Mouse (Mus musculus) neural tube, embryonic 11.5 days (tissue): ENCODE results near the gene Ssbp3. TPM values are rescaled to one million over a fixed set of nuclear protein-coding genes. Genes with fewer than 3 reads are reported as not detected.

Source experiments
- ATAC-seq: fragments of 200-750 bp; cut with Nextera tagmentation; 2 replicates; pipeline ENCODE4 v1.8.0; 2017; ENCODE audit warnings: moderate number of reproducible peaks, mild to moderate bottlenecking, moderate TSS enrichment, moderate library complexity; ENCODE audit not compliant: insufficient read depth, low FRiP score, low TSS enrichment
- DNase-seq: peaks from one replicate; pipeline ENCODE4 v3.0.0-alpha.2; 2015; ENCODE audit warnings: low spot score
- H3K27ac ChIP-seq: fragments of 300-500 bp; sonication (generic); 2 replicates; pipeline ENCODE4 v1.5.1; 2014; ENCODE audit warnings: low read depth, mild to moderate bottlenecking, low read length
- H3K27me3 ChIP-seq: fragments of 300-500 bp; sonication (generic); 2 replicates; pipeline ENCODE4 v1.6.1; 2014; ENCODE audit warnings: mild to moderate bottlenecking, low read length, mixed read lengths; ENCODE audit not compliant: control insufficient read depth, insufficient read depth
- H3K36me3 ChIP-seq: fragments of 300-500 bp; sonication (generic); 2 replicates; pipeline ENCODE4 v1.6.1; 2014; ENCODE audit warnings: mild to moderate bottlenecking, low read length, moderate library complexity, mixed read lengths; ENCODE audit not compliant: control insufficient read depth, insufficient read depth
- H3K4me1 ChIP-seq: fragments of 300-500 bp; sonication (generic); 2 replicates; pipeline ENCODE4 v1.6.1; 2014; ENCODE audit warnings: low read length, mixed read lengths; ENCODE audit not compliant: control insufficient read depth, insufficient read depth
- H3K4me2 ChIP-seq: fragments of 300-500 bp; sonication (generic); 2 replicates; pipeline ENCODE4 v1.6.1; 2014; ENCODE audit warnings: low read depth, mild to moderate bottlenecking, moderate library complexity
- H3K4me3 ChIP-seq: fragments of 300-500 bp; sonication (generic); 2 replicates; pipeline ENCODE4 v1.5.1; 2014; ENCODE audit warnings: low read depth, low read length
- H3K9ac ChIP-seq: fragments of 300-500 bp; sonication (generic); 2 replicates; pipeline ENCODE4 v1.6.1; 2014; ENCODE audit warnings: mild to moderate bottlenecking, low read length
- H3K9me3 ChIP-seq: fragments of 300-500 bp; sonication (generic); 2 replicates; pipeline ENCODE4 v1.6.1; 2016; ENCODE audit warnings: low read length; ENCODE audit not compliant: control insufficient read depth
- WGBS: fragments of 180-500 bp; shearing (Covaris S2); extraction: QIAGEN DNeasy Blood & Tissue Kit; methylation state at CpG from one replicate; pipeline ENCODE4 v1.1.7; 2014; 5-methylcytosine and 5-hydroxymethylcytosine counted together
- polyA plus RNA-seq: library from polyadenylated mRNA; unstranded; fragments of >200 nt; fragmentation: Nextera tagmentation; extraction: Ambion mirVana; gene quantifications from 2 replicates; pipeline ENCODE4 v1.2.1, GENCODE M21; 2014

Gene Ssbp3
- polyA plus RNA-seq, 1 experiment from 2014 or later, result 145 TPM

- peaks cover 14% of the 10 kb centered on the region for H3K4me1 ChIP-seq
- ATAC-seq, result no peak
- no peak overlapping the region for H3K4me2 ChIP-seq
- no peak overlapping the region for H3K9ac ChIP-seq
- DNase-seq, result no peak
- no peak overlapping the region for H3K4me3 ChIP-seq
- H3K27me3 ChIP-seq, result no peaks in the 10 kb centered on the region
- no peak overlapping the region for H3K27ac ChIP-seq
- no peaks in the 10 kb centered on the region for H3K9me3 ChIP-seq
- 94% methylated on average over 6 of the region's 6 CpGs for WGBS
- H3K36me3 ChIP-seq, result peaks cover 2% of the 10 kb centered on the region; the same call in 1 of the 2 replicates
Measured at GRCm38 (mm10) chr4:107006807-107007206, 96.3 kb downstream of the Ssbp3 start.

- no peaks in the 10 kb centered on the region for H3K27me3 ChIP-seq
- 92% methylated on average over 8 of the region's 8 CpGs for WGBS
- no peak overlapping the region for H3K9ac ChIP-seq
- H3K36me3 ChIP-seq, result peaks cover 2% of the 10 kb centered on the region; the same call in 1 of the 2 replicates
- H3K4me1 ChIP-seq, result peaks cover 8% of the 10 kb centered on the region
- no peak overlapping the region for H3K4me3 ChIP-seq
- DNase-seq, result no peak
- no peak overlapping the region for H3K27ac ChIP-seq
- no peak for ATAC-seq
- H3K9me3 ChIP-seq, result no peaks in the 10 kb centered on the region
- H3K4me2 ChIP-seq, result no peak overlapping the region
Measured at GRCm38 (mm10) chr4:107007359-107007758, 96.9 kb downstream of the Ssbp3 start.

GRCm38 (mm10) chr4:107008161-107008560 lies 97.7 kb downstream of the Ssbp3 start:
- no peak for DNase-seq
- H3K4me1 ChIP-seq, result peaks cover 6% of the 10 kb centered on the region
- H3K9me3 ChIP-seq, result no peaks in the 10 kb centered on the region
- H3K27me3 ChIP-seq, result no peaks in the 10 kb centered on the region
- H3K36me3 ChIP-seq, result peaks cover 2% of the 10 kb centered on the region; the same call in 1 of the 2 replicates
- no peak overlapping the region for H3K9ac ChIP-seq
- WGBS, result 89% methylated on average over 2 of the region's 2 CpGs
- no peak for ATAC-seq
- no peak overlapping the region for H3K27ac ChIP-seq
- no peak overlapping the region for H3K4me3 ChIP-seq
- H3K4me2 ChIP-seq, result no peak overlapping the region

GRCm38 (mm10) chr4:107009548-107009947 lies 99.0 kb downstream of the Ssbp3 start:
- no peaks in the 10 kb centered on the region for H3K36me3 ChIP-seq
- no peak overlapping the region for H3K9ac ChIP-seq
- WGBS, result 96% methylated on average over 7 of the region's 7 CpGs
- H3K4me2 ChIP-seq, result no peak overlapping the region
- H3K9me3 ChIP-seq, result no peaks in the 10 kb centered on the region
- no peak overlapping the region for H3K4me3 ChIP-seq
- H3K4me1 ChIP-seq, result peaks cover 3% of the 10 kb centered on the region; the same call in 1 of the 2 replicates
- ATAC-seq (no peak), DNase-seq (no peak)
- no peaks in the 10 kb centered on the region for H3K27me3 ChIP-seq
- no peak overlapping the region for H3K27ac ChIP-seq

GRCm38 (mm10) chr4:107011325-107012004 lies 101.0 kb downstream of the Ssbp3 start:
- Histone ChIP-seq H3K36me3 (no peaks in the 10 kb centered on the region), H3K4me1 (peaks cover 18% of the 10 kb centered on the region), H3K27ac (no peak overlapping the region), H3K4me2 (no peak overlapping the region), H3K27me3 (no peaks in the 10 kb centered on the region), H3K9ac (no peak overlapping the region), H3K4me3 (no peak overlapping the region), H3K9me3 (no peaks in the 10 kb centered on the region)
- DNase-seq (no peak), ATAC-seq (no peak)
- WGBS, result 92% methylated on average over 8 of the region's 8 CpGs

GRCm38 (mm10) chr4:107012005-107012478 lies 101.5 kb downstream of the Ssbp3 start:
- ATAC-seq (no peak), DNase-seq (no peak)
- Histone ChIP-seq H3K4me1 (peaks cover 24% of the 10 kb centered on the region), H3K27ac (no peak overlapping the region), H3K36me3 (no peaks in the 10 kb centered on the region), H3K4me2 (no peak overlapping the region), H3K9ac (no peak overlapping the region), H3K27me3 (no peaks in the 10 kb centered on the region), H3K9me3 (no peaks in the 10 kb centered on the region), H3K4me3 (no peak overlapping the region)
- 81% methylated on average over 13 of the region's 13 CpGs for WGBS

- Histone ChIP-seq H3K27me3 (no peaks in the 10 kb centered on the region), H3K9me3 (no peaks in the 10 kb centered on the region), H3K4me1 (peaks cover 25% of the 10 kb centered on the region), H3K27ac (no peak overlapping the region), H3K4me2 (no peak overlapping the region), H3K36me3 (no peaks in the 10 kb centered on the region), H3K9ac (no peak overlapping the region), H3K4me3 (no peak overlapping the region)
- DNase-seq (no peak), ATAC-seq (no peak)
- WGBS, result 92% methylated on average over 3 of the region's 3 CpGs
Measured at GRCm38 (mm10) chr4:107012574-107012973, 102.1 kb downstream of the Ssbp3 start.

- H3K9ac ChIP-seq, result no peak overlapping the region
- WGBS, result 82% methylated on average over 6 of the region's 6 CpGs
- H3K4me1 ChIP-seq, result peaks cover 32% of the 10 kb centered on the region
- no peaks in the 10 kb centered on the region for H3K36me3 ChIP-seq
- H3K27ac ChIP-seq, result no peak overlapping the region
- H3K9me3 ChIP-seq, result no peaks in the 10 kb centered on the region
- no peak overlapping the region for H3K4me3 ChIP-seq
- DNase-seq, result no peak
- no peak for ATAC-seq
- no peaks in the 10 kb centered on the region for H3K27me3 ChIP-seq
- H3K4me2 ChIP-seq, result no peak overlapping the region
Measured at GRCm38 (mm10) chr4:107013119-107013816, 102.8 kb downstream of the Ssbp3 start.

- DNase-seq (no peak), ATAC-seq (no peak)
- Histone ChIP-seq H3K4me2 (no peak overlapping the region), H3K9ac (no peak overlapping the region), H3K4me1 (peaks cover 38% of the 10 kb centered on the region), H3K36me3 (no peaks in the 10 kb centered on the region), H3K9me3 (no peaks in the 10 kb centered on the region), H3K4me3 (no peak overlapping the region), H3K27ac (no peak overlapping the region), H3K27me3 (no peaks in the 10 kb centered on the region)
- 81% methylated on average over 9 of the region's 9 CpGs for WGBS
Measured at GRCm38 (mm10) chr4:107013817-107014260, 103.3 kb downstream of the Ssbp3 start.
